26 mouse cellular contexts compared by ENCODE assay signal in genomic region chr2:27636796-27637195, GRCm38 (mm10). TPM values are rescaled to one million over a fixed set of nuclear protein-coding genes. Genes with fewer than 3 reads are reported as not detected.
DNase-seq lines count a peak whose midpoint lies in the region; ATAC-seq and TF ChIP-seq lines count a peak whose summit lies in the region.
"Had no signal": no experiment of that assay in that cellular context is flagged by ENCODE, and none has a peak within 500 bp of the region (broad histone marks: within the 10 kb centered on the region; RNA-seq: fewer than 3 reads in every experiment).

No protein-coding gene starts in this region.

- intact Hi-C loops in heart, postnatal 14 days (cut with DNase I), result no loop called here
- intact Hi-C loops in heart, postnatal 36 days (cut with DNase I), result no loop called here

- no peak for TF ChIP-seq CTCF in lung, embryonic 14.5 days (IDR thresholded peaks at IDR 0.05; ENCODE audit: low read depth)

- peak overlapping the region; percentile 78; the same call in 1 of the 2 replicates for H3K27ac ChIP-seq in heart, embryonic 10.5 days
- peak overlapping the region; percentile 86 for H3K27ac ChIP-seq in heart, embryonic 15.5 days
- H3K27ac ChIP-seq in lung, embryonic 14.5 days (ENCODE audit: low read depth), result no peak overlapping the region
- H3K27ac ChIP-seq: embryonic facial prominence, embryonic 13.5 days; forebrain, embryonic 10.5 days; forebrain, embryonic 15.5 days; hindbrain, embryonic 14.5 days; left cerebral cortex, adult 2 months; limb, embryonic 12.5 days had no signal

- 0 out of 2 replicates have a peak overlapping the region, but pooled peaks have one; percentile 4 for H3K4me3 ChIP-seq in heart, embryonic 10.5 days
- no peak overlapping the region for H3K4me3 ChIP-seq in heart, embryonic 15.5 days
- no peak overlapping the region for H3K4me3 ChIP-seq in lung, embryonic 14.5 days (ENCODE audit: low read depth, low read length)
- H3K4me3 ChIP-seq: embryonic facial prominence, embryonic 13.5 days; forebrain, embryonic 10.5 days; forebrain, embryonic 15.5 days; left cerebral cortex, adult 2 months; limb, embryonic 12.5 days had no signal

- peak; percentile 93 for DNase-seq in heart, embryonic 10.5 days (ENCODE audit: low spot score)
- DNase-seq in heart, postnatal 14 days, result no peak
- no peak for DNase-seq in heart, postnatal 36 days
- no peak for DNase-seq in lung, embryonic 14.5 days
- no peak for DNase-seq in lung, postnatal 14 days
- peak; percentile 12 for DNase-seq in 3T3-L1 (ENCODE audit: low read depth, low spot score)
- DNase-seq in spleen, adult 12 weeks (ENCODE audit: low spot score), result no peak
- DNase-seq: adrenal gland, postnatal 25 days; cerebellum, adult 11-12 months; cerebellum, adult 9-11 months; gastrocnemius, postnatal 25 days; kidney, adult 9 months; kidney, postnatal 25 days; right cerebral cortex, postnatal 25 days; spleen, adult 18-20 months; thymus, postnatal 14 days had no signal

- H3K36me3 ChIP-seq in heart, embryonic 10.5 days, result no peaks in the 10 kb centered on the region
- no peaks in the 10 kb centered on the region for H3K36me3 ChIP-seq in heart, embryonic 15.5 days
- H3K36me3 ChIP-seq in lung, embryonic 14.5 days (ENCODE audit: insufficient read depth), result no peaks in the 10 kb centered on the region
- H3K36me3 ChIP-seq: embryonic facial prominence, embryonic 13.5 days; forebrain, embryonic 10.5 days; forebrain, embryonic 15.5 days; G1E; limb, embryonic 12.5 days had no signal

- H3K4me1 ChIP-seq in heart, embryonic 10.5 days, result peaks cover 74% of the 10 kb centered on the region
- H3K4me1 ChIP-seq in heart, embryonic 15.5 days (replicated peaks), result peaks cover 28% of the 10 kb centered on the region
- no peaks in the 10 kb centered on the region for H3K4me1 ChIP-seq in lung, embryonic 14.5 days (ENCODE audit: insufficient read depth)

- ATAC-seq in heart, embryonic 15.5 days (replicated peaks; ENCODE audit: insufficient number of reproducible peaks, insufficient read depth, low FRiP score, low read depth), result peak; percentile 88
- peak; percentile 41; the same call in 1 of the 2 replicates for ATAC-seq in lung, embryonic 14.5 days (ENCODE audit: insufficient read depth)
- ATAC-seq: forebrain, embryonic 15.5 days; intestine, postnatal 0 days; midbrain, embryonic 16.5 days had no signal

- no peaks in the 10 kb centered on the region for H3K9me3 ChIP-seq in heart, embryonic 10.5 days
- H3K9me3 ChIP-seq in heart, embryonic 15.5 days (replicated peaks), result no peaks in the 10 kb centered on the region
- H3K9me3 ChIP-seq in lung, embryonic 14.5 days (ENCODE audit: low read depth, low read length), result no peaks in the 10 kb centered on the region
- H3K9me3 ChIP-seq: embryonic facial prominence, embryonic 13.5 days; forebrain, embryonic 10.5 days; forebrain, embryonic 15.5 days; G1E; limb, embryonic 12.5 days had no signal

- no peak overlapping the region for H3K9ac ChIP-seq in heart, embryonic 15.5 days
- no peak overlapping the region for H3K9ac ChIP-seq in lung, embryonic 14.5 days
- H3K9ac ChIP-seq: forebrain, embryonic 15.5 days; hindbrain, embryonic 14.5 days; limb, embryonic 12.5 days had no signal

- 13% methylated on average over 1 of the region's 1 CpGs for WGBS in heart, embryonic 10.5 days
- WGBS in heart, embryonic 15.5 days, result 20% methylated on average over 1 of the region's 1 CpGs
- 44% methylated on average over 1 of the region's 1 CpGs for WGBS in lung, embryonic 14.5 days

- H3K27me3 ChIP-seq in heart, embryonic 10.5 days (ENCODE audit: insufficient read depth, poor library complexity, severe bottlenecking), result peaks cover 36% of the 10 kb centered on the region
- no peaks in the 10 kb centered on the region for H3K27me3 ChIP-seq in heart, embryonic 15.5 days
- H3K27me3 ChIP-seq in lung, embryonic 14.5 days (ENCODE audit: insufficient read depth, low read length), result no peaks in the 10 kb centered on the region
- H3K27me3 ChIP-seq: embryonic facial prominence, embryonic 13.5 days; forebrain, embryonic 15.5 days; limb, embryonic 12.5 days had no signal

- no peak overlapping the region for H3K4me2 ChIP-seq in heart, embryonic 15.5 days
- H3K4me2 ChIP-seq in lung, embryonic 14.5 days, result no peak overlapping the region
- H3K4me2 ChIP-seq: embryonic facial prominence, embryonic 13.5 days; forebrain, embryonic 15.5 days; hindbrain, embryonic 14.5 days; limb, embryonic 12.5 days had no signal

RNA-seq across cellular contexts. Expression of gene Rxra, which starts 39.4 kb away (rescaled TPM):
- 6.4 and 8.0 TPM in 2 replicates for polyA plus RNA-seq in heart, embryonic 10.5 days (2016; fragmentation: Nextera tagmentation; extraction: Ambion mirVana)
- total RNA-seq in heart, postnatal 14 days (2021), result 10 to 100 TPM; 38.8 to 42.2 TPM
- 6.6 and 9.5 TPM in 2 replicates for polyA plus RNA-seq in heart, embryonic 15.5 days (2015; fragmentation: Nextera tagmentation; extraction: Ambion mirVana)
- total RNA-seq in heart, postnatal 36 days (2021), result 10 to 100 TPM; 52.8 to 53.8 TPM
- polyA plus RNA-seq in lung, embryonic 14.5 days (2014; fragmentation: Nextera tagmentation; extraction: Ambion mirVana), result 9.1 and 10.3 TPM in 2 replicates
- polyA plus RNA-seq: G1E had no signal

Comparison
In these comparisons a context has a peak if more than half of its experiments do, and no peak if none do; other contexts are left out.
1. DNase-seq: peak in heart, embryonic 10.5 days (single experiment) and 3T3-L1 (single experiment); none in heart, postnatal 14 days (0 of 2), heart, postnatal 36 days (0 of 2), lung, embryonic 14.5 days (single experiment), lung, postnatal 14 days (single experiment) and spleen, adult 12 weeks (single experiment).